Mouse (Mus musculus) mesoderm, embryonic 11.5 days (tissue): ENCODE measurements around the gene Selenoo.

Source experiments
- DNase-seq: peaks from one replicate; pipeline ENCODE4 v3.0.0-alpha.2; 2012; ENCODE audit warnings: low read depth, low spot score

Selenoo gene

GRCm38 (mm10) chr15:89075478-89076147 lies 13.3 kb upstream of the Selenoo start:
- DNase-seq, result peak; percentile 90

DNA sequence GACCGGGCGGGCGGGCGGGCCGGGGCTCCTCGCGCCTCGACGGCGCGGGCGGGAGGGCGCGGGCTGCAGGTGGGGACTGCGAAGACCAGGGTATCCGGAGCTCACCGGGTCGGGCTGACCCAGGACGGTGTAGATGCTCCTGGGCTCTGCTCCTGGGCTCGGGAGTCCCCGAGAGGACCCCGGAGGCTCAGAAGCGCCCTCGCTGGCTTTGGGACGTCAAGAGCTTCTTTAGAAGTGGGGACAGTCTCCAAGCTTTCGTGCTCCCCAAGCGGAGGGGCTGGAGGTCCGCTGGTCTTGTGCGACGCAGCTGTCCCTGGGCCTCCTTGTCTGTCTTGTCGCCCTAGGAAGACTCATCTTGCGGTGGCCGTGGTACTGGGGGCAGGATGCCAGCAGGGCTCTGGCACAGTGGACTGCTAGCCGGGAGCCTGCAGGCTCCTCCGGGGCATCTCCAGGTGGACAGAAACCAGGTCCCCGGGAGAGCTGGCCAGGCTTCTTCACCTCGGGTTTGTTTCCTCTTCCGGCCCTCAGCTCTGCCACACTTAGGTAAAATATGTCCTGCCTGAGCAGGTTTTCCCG lies 12.6 kb upstream of the Selenoo start:
- peak; percentile 30 for DNase-seq

DNA sequence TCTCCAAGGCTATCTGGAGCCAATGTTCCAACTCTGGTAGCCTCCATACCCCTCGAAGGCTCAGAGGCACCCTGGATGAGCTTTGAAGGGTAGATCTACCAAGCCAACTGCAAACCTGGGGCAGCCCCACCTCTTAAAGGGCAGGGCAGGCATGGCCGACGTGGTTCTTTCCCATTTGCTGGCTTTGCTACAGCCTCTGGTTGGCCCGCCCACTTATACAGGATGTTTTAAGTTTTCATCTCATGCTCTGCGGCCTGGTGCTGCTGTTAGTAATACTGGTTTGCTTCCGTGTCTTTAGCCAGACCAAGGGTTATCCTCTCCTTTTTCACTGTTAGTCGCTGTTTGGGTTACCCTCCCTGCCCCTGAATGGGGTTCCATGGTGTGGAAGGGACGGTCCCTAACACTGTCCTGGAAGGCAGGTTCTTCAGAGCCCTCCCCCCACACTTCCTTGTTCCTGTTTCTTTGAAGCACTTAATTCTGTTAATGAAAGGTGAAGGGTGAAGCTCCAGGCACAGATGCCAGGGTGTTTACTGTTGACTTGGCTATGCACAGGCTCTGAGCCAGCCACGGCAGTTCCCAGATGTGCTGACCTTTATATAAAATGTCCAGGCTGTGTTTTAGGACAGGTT lies 10.6 kb upstream of the Selenoo start:
- DNase-seq, result no peak

- no peak for DNase-seq
Observed at GRCm38 (mm10) chr15:89083906-89084305, 5.0 kb upstream of the Selenoo start.

- DNase-seq, result no peak
Observed at GRCm38 (mm10) chr15:89084826-89085225, 4.1 kb upstream of the Selenoo start.

GRCm38 (mm10) chr15:89089248-89090051 lies 566 bp downstream of the Selenoo start:
- DNase-seq, result no peak

DNA sequence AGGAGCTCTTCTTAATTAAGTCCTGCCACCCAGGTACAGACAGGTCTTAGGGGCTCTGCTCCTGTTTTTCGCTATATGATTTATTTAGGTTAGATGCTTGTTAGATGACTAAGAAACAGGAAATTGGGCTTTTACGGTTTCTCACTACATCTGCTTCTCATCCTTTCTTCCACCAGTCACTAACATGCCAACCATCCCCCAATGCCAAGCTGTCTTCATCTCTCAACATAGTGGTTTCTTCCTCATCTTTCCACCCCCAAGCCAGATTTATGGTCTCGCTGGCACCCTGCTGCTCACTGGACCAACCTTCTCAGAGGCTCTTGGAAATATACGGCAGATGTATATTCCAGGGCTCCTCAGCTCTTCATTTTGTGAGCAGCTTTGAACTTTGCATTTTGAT lies 1.8 kb downstream of the Selenoo start:
- no peak for DNase-seq

DNA sequence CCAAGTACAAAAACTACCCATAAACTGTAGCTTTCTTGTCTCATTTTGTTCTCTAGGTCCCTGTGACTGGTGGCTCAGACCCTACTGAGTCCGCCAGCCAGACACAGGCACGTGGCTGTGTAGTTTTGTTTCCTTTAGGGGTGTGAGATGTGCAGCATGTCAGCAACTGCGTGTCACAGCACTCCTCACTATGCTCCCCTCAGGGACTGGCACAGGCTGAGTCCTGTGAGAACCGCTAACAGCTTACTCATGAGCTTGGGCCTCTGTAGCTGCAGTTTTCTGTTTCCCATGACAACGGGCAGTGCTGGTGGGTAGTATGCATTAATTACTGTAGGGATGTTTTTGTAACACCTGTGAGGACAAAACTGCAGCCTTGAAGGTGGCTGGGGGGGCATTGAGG lies 3.3 kb downstream of the Selenoo start:
- DNase-seq, result no peak

GRCm38 (mm10) chr15:89097450-89097849 lies 8.6 kb downstream of the Selenoo start:
- DNase-seq, result no peak

- DNase-seq, result no peak
Observed at GRCm38 (mm10) chr15:89098616-89099015, 9.7 kb downstream of the Selenoo start.

DNA sequence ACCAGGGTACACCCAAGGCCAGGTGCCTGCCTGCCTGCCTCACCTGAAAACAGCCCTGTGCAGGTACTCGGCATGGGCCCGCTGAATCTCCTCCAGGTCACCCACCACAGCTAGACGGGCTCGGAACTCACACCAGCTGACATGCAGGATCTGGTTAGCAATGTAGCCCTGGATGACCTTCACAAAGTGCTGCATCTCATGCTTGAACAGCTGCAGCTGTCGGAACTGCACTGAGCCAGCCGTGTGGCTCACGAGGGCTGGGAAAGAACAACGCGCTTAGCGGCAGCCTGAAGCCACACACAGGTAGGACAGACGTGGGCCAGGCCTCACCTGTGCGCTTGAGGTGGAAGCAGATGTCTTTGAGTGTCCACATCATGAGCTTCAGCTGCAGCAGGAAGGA lies 11.9 kb downstream of the Selenoo start:
- DNase-seq, result no peak

GRCm38 (mm10) chr15:89102646-89103045 lies 13.8 kb downstream of the Selenoo start:
- DNase-seq, result no peak

GRCm38 (mm10) chr15:89103921-89104320 lies 15.0 kb downstream of the Selenoo start:
- DNase-seq, result no peak

GRCm38 (mm10) chr15:89104425-89104824 lies 15.5 kb downstream of the Selenoo start:
- DNase-seq, result no peak

DNA sequence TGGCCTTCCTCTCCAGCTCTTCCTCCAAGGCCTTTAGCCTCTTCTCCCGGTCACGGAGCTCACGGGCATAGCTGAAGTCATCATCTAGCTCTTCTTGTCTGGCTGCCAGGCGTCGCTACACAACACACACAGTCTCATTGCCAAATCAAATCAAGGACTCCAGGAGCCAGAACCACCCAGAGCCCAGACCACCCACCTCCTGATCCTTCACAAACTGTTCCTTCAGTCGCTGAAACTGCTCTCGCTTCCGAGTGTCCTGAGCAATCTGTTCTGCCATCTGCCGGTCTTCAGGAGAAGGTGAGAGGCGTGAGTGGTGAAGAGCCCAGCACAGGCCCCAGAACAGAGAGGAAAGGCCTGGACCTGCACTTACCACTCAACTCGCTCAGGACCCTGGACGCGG lies 17.2 kb downstream of the Selenoo start:
- DNase-seq, result no peak

- no peak for DNase-seq
Observed at GRCm38 (mm10) chr15:89106976-89107375, 18.1 kb downstream of the Selenoo start.

DNA sequence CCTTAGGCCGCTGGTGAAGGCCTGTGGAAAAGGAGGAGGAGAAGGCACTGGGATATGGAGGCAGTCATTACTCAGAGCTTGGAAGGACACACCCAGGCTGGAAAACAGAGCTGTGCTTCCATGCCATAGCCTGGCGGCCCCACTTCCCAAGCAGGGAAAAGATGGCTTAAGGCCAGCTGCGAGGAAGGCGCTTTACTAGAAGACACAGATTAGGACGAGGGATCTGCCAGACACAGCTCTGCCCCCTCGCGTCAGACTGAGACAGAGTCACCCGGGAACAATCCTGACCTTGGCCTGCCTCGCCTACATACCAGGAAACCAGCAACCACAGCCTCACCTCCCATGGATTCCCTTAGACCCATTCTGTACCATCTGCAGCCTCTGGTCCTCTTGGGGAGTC lies 21.3 kb downstream of the Selenoo start:
- DNase-seq, result no peak

DNA sequence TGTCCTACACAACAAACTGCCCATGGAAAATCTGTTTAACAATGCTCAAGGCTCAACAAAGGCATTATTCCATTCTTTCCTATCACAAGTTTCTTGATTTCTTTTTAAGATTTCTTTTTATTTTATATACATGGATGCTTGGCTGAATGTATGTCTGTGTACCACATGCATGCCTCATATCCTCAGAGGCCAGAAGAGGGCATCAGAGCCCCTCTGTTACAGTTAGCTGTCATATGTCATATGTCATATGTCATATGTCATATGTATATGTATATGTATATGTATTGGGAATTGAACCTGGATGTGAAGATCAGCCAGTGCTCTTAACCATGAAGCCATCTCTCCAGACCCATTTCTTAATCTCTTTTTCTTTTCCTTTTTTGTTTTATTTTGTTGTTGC lies 29.1 kb downstream of the Selenoo start:
- DNase-seq, result no peak

DNA sequence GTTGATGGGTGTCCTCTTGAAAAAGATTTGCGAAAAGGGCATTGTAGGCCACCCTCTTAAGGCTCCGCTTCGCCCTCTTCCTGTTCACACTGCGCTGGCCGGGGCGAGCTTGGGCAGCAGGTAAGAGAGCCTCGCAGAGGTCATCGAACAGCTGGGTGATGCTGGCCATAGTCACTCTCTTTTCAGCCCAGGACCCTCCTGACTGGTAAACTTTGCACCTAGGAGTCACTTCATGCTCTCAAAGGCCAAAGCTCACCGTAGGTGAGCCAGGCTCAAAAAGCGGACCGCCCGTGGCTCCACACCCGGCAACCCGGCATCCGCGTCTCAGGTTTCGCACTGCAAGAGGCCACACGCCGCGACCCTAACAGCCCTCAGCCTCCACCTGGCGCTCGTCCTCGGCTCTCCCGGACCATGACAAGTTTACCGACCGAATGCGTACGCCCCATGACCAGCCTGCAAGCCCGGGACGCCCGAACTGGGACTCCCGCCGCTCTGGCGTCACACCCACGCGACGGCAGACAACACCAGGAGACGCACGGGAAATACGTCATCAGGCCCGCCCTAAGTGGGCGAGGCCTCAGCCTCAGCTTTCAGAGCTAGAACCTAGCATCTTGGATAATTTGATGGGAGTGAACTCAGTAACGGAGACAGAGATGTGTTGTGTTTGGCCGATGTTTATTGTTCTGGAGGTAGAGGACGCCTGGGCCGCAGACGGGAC lies 33.9 kb downstream of the Selenoo start, which contains the start of gene Tubgcp6:
Tubgcp6 (minus strand) TSS at position 464 of the 718 bp plus-strand sequence.
- DNase-seq, result peak; percentile 95

GRCm38 (mm10) chr15:89123595-89123994 lies 34.7 kb downstream of the Selenoo start:
- DNase-seq, result no peak

- no peak for DNase-seq
Observed at GRCm38 (mm10) chr15:89124312-89124711, 35.4 kb downstream of the Selenoo start.

- DNase-seq, result no peak
Observed at GRCm38 (mm10) chr15:89125351-89125750, 36.5 kb downstream of the Selenoo start.
